ENCODE assay signal across 8 mouse cellular contexts in genomic region chr16:10489483-10489882, GRCm38 (mm10). TPM values are rescaled to one million over a fixed set of nuclear protein-coding genes. Genes with fewer than 3 reads are reported as not detected.
A peak's percentile ranks its signal among the peaks of the same experiment; 100 is the strongest.
DNase-seq lines count a peak whose midpoint lies in the region; ATAC-seq and TF ChIP-seq lines count a peak whose summit lies in the region.

No protein-coding gene starts in this region.

- WGBS in lung, adult 2 months: 5% methylated on average over 9 of the region's 9 CpGs
- 4% methylated on average over 9 of the region's 9 CpGs for WGBS in embryonic facial prominence, embryonic 15.5 days
- WGBS in olfactory bulb, adult 2 months: 12% methylated on average over 9 of the region's 9 CpGs

- no peak overlapping the region for H3K27ac ChIP-seq in embryonic facial prominence, embryonic 15.5 days (replicated peaks)
- no peak overlapping the region for H3K27ac ChIP-seq in olfactory bulb, adult 2 months (ENCODE audit: insufficient read depth, low read depth, low read length)

- H3K27me3 ChIP-seq in embryonic facial prominence, embryonic 15.5 days: peaks cover 20% of the 10 kb centered on the region

- peak overlapping the region; percentile 71 for H3K4me3 ChIP-seq in lung, adult 2 months (replicated peaks; ENCODE audit: extremely low read depth, low read depth, low read length)
- H3K4me3 ChIP-seq in embryonic facial prominence, embryonic 15.5 days (replicated peaks): peak overlapping the region; percentile 22
- peak overlapping the region; percentile 17; the same call in 1 of the 2 replicates for H3K4me3 ChIP-seq in olfactory bulb, adult 2 months (ENCODE audit: insufficient read depth, low read depth, low read length)

- 0 out of 2 replicates have a peak, but pooled peaks cover 2% of the 10 kb centered on the region for H3K4me1 ChIP-seq in lung, adult 2 months (ENCODE audit: control insufficient read depth, insufficient read depth, low read length)
- H3K4me1 ChIP-seq in embryonic facial prominence, embryonic 15.5 days: peaks cover 5% of the 10 kb centered on the region; the same call in 1 of the 2 replicates
- peaks cover 6% of the 10 kb centered on the region for H3K4me1 ChIP-seq in olfactory bulb, adult 2 months (ENCODE audit: control insufficient read depth, insufficient read depth, low read length)

- peak; percentile 35 for DNase-seq in lung, adult 2 months
- no peak for DNase-seq in lung, postnatal 4 days
- DNase-seq in kidney, postnatal 25 days: peak; percentile 13 to 40
- no peak for DNase-seq in cerebellum, postnatal 36 days
- DNase-seq in urinary bladder, postnatal 4 days (ENCODE audit: low spot score in 2 of 2): no peak
- no peak for DNase-seq in cerebellum, adult 8-10 months

- ATAC-seq in embryonic facial prominence, embryonic 15.5 days (ENCODE audit: insufficient number of reproducible peaks, low FRiP score, low TSS enrichment, low read depth): no peak

- no peak overlapping the region for H3K9ac ChIP-seq in embryonic facial prominence, embryonic 15.5 days

- no peak for TF ChIP-seq CTCF in lung, adult 2 months (IDR thresholded peaks at IDR 0.05; ENCODE audit: insufficient read depth, low read length)
- TF ChIP-seq CTCF in olfactory bulb, adult 2 months (IDR thresholded peaks at IDR 0.05; ENCODE audit: insufficient read depth, low read depth, low read length): no peak

- H3K36me3 ChIP-seq in embryonic facial prominence, embryonic 15.5 days: no peaks in the 10 kb centered on the region

- H3K9me3 ChIP-seq in embryonic facial prominence, embryonic 15.5 days (replicated peaks): no peaks in the 10 kb centered on the region

- no peak for TF ChIP-seq POLR2A in lung, adult 2 months (IDR thresholded peaks at IDR 0.05; ENCODE audit: borderline replicate concordance, extremely low read depth, low read depth, low read length)
- no peak for TF ChIP-seq POLR2A in olfactory bulb, adult 2 months (IDR thresholded peaks at IDR 0.05; ENCODE audit: insufficient read depth, low read depth, low read length)

- H3K4me2 ChIP-seq in embryonic facial prominence, embryonic 15.5 days (replicated peaks): peak overlapping the region; percentile 47

RNA-seq across cellular contexts. Expression of gene Ciita, which starts 9.6 kb away (rescaled TPM):
- 13.2 and 13.3 TPM in 2 replicates for polyA plus RNA-seq in lung, adult 2 months (2012; rRNA removed)
- 0.37 and 0.45 TPM in 2 replicates for polyA plus RNA-seq in embryonic facial prominence, embryonic 15.5 days (2015; fragmentation: Nextera tagmentation; extraction: Ambion mirVana)
- polyA plus RNA-seq in olfactory bulb, adult 2 months (2012; ENCODE audit: insufficient read depth, insufficient read length, low replicate concordance, missing spikeins): not detected in 2 replicates

RNA-seq across cellular contexts. Expression of gene Tvp23a, which starts 42.3 kb away (rescaled TPM):
- polyA plus RNA-seq in lung, adult 2 months (2012; rRNA removed): 0.63 and 1.2 TPM in 2 replicates
- 13.8 and 17.5 TPM in 2 replicates for polyA plus RNA-seq in embryonic facial prominence, embryonic 15.5 days (2015; fragmentation: Nextera tagmentation; extraction: Ambion mirVana)
- not detected in 2 replicates for polyA plus RNA-seq in olfactory bulb, adult 2 months (2012; ENCODE audit: insufficient read depth, insufficient read length, low replicate concordance, missing spikeins)

RNA-seq across cellular contexts. Expression of gene Dexi, which starts 53.4 kb away (rescaled TPM):
- 56.1 and 59.5 TPM in 2 replicates for polyA plus RNA-seq in lung, adult 2 months (2012; rRNA removed)
- 26.5 and 26.7 TPM in 2 replicates for polyA plus RNA-seq in embryonic facial prominence, embryonic 15.5 days (2015; fragmentation: Nextera tagmentation; extraction: Ambion mirVana)
- polyA plus RNA-seq in olfactory bulb, adult 2 months (2012; ENCODE audit: insufficient read depth, insufficient read length, low replicate concordance, missing spikeins): not detected in 2 replicates

RNA-seq across cellular contexts. Expression of gene Clec16a, which starts 55.7 kb away (rescaled TPM):
- polyA plus RNA-seq in lung, adult 2 months (2012; rRNA removed): 12.7 and 18.3 TPM in 2 replicates
- polyA plus RNA-seq in embryonic facial prominence, embryonic 15.5 days (2015; fragmentation: Nextera tagmentation; extraction: Ambion mirVana): 39.6 and 42.8 TPM in 2 replicates
- 285 and 796 TPM in 2 replicates for polyA plus RNA-seq in olfactory bulb, adult 2 months (2012; ENCODE audit: insufficient read depth, insufficient read length, low replicate concordance, missing spikeins)

Comparison
In these comparisons a context has a peak if more than half of its experiments do, and no peak if none do; other contexts are left out.
1. DNase-seq: peak in lung, adult 2 months (single experiment) and kidney, postnatal 25 days (2 of 2); none in lung, postnatal 4 days (0 of 2), cerebellum, postnatal 36 days (0 of 2), urinary bladder, postnatal 4 days (0 of 2) and cerebellum, adult 8-10 months (single experiment).
2. H3K4me3 ChIP-seq: peak in every context shown above with its lines; median percentile 71 in lung, adult 2 months; 22 in embryonic facial prominence, embryonic 15.5 days; 17 in olfactory bulb, adult 2 months.
3. RNA of gene Dexi, which starts 53.4 kb away (polyA plus RNA-seq): 56.1 to 59.5 TPM in lung, adult 2 months and 26.5 to 26.7 TPM in embryonic facial prominence, embryonic 15.5 days; not detected in olfactory bulb, adult 2 months; every median in the first group is over 10 times any median in the second.